Mouse (Mus musculus) bone marrow, adult 2 months (tissue): ENCODE data around the gene Grcc10. TPM values are rescaled to one million over a fixed set of nuclear protein-coding genes. Genes with fewer than 3 reads are reported as not detected.

Experiments used
- H3K27ac ChIP-seq: fragments of 200-500 bp; 2 replicates; pipeline ENCODE4 v1.5.1; 2012; ENCODE audit warnings: low read depth, mild to moderate bottlenecking, control low read depth, inconsistent platforms, low read length; ENCODE audit not compliant: control insufficient read depth, poor library complexity, insufficient read depth
- H3K4me1 ChIP-seq: fragments of 200-500 bp; 2 replicates; pipeline ENCODE4 v1.6.1; 2011; ENCODE audit warnings: low read length; ENCODE audit not compliant: control insufficient read depth, insufficient read depth
- H3K4me3 ChIP-seq: fragments of 200-500 bp; replicated peaks from 2 replicates; pipeline ENCODE3; 2011; ENCODE audit warnings: mild to moderate bottlenecking, low read depth, low read length, control low read depth; ENCODE audit not compliant: control insufficient read depth
- CTCF ChIP-seq: fragments of 200-500 bp; IDR thresholded peaks from 2 replicates; pipeline ENCODE4 v1.5.1; 2011; ENCODE audit warnings: low read length, control low read depth; ENCODE audit not compliant: control insufficient read depth, insufficient read depth
- POLR2A ChIP-seq: fragments of 200-500 bp; IDR thresholded peaks from 2 replicates; pipeline ENCODE4 v1.6.1; 2011; ENCODE audit warnings: low read depth, mild to moderate bottlenecking, control low read depth, low read length, borderline replicate concordance; ENCODE audit not compliant: control insufficient read depth
- WGBS: fragments of 180-500 bp; shearing (Covaris S2); methylation state at CpG from one replicate; pipeline ENCODE4 v1.1.7; 2018; 5-methylcytosine and 5-hydroxymethylcytosine counted together
- polyA plus RNA-seq: library from polyadenylated mRNA; stranded (reverse); fragments of >200 nt; gene quantifications from 2 replicates; pipeline ENCODE4 v1.2.4, GENCODE M21; 2011; ENCODE audit warnings: low replicate concordance; ENCODE audit not compliant: missing spikeins, insufficient read depth, insufficient read length

The Grcc10 gene
- polyA plus RNA-seq, 1 experiment = 208 TPM

DNA sequence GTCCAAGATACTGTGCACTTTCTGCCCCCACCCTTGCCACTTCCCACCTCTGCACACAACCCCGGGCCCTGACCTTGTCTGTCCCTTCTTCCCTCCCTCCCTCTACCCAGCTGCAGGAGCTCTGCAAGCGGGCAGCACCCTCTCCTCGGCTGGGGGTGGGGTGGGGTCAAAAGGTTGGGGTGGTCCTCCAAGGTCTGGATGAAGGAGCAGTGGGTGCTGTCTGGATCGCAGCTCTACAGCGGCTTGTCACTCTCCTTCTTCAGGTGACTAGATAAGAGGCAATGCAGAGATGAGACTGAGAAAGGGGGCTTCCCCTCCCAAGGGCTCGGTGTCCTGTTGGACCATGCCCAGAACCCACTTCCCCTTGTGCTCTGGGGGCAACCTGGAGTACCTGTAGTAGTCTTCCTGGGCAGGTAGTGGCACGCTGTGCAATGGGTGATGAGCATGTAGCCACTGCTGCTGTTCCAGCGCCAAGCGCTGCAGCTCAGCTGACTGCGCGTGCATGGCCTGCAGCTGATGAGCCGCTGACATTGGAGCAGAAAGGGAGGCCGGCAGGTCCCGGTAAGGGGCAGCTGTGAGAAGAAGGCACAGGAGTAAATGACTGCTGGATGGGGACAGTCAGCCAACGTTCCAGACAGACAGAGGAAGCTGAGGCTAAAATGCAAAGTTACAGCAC is 1.8 kb upstream of the Grcc10 start:
- H3K27ac ChIP-seq = no peak overlapping the region
- TF ChIP-seq POLR2A (no peak; the same call in 1 of the 2 replicates), CTCF (no peak)
- 84% methylated on average over 15 of the region's 15 CpGs for WGBS

DNA sequence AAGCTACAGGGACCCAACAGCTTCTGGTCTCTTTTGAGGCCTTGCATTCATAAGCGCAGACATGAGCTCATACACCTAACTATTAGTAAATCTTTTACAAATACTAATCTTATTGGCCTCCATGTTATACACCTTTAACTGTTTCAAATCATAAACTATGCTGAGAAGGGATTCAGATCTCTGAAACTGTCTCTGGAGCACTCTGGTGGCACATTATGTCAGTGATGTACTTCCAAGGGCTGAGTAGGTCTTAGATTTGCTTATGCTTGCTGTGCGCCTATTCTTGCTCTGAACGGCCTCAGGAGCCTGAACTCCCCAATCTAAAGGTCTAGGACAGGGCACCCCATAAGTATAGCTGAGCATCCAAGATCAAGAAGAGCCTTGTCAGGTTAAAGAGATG is 668 bp upstream of the Grcc10 start:
- Histone ChIP-seq H3K27ac (peak overlapping the region; percentile 85), H3K4me1 (peaks cover 6% of the 10 kb centered on the region), H3K4me3 (no peak overlapping the region)
- 83% methylated on average over 3 of the region's 3 CpGs for WGBS
- TF ChIP-seq POLR2A = no peak
- TF ChIP-seq CTCF = no peak

More for the DNA sequence above, 1.8 kb upstream of the Grcc10 start:
- H3K4me1 ChIP-seq = peaks cover 6% of the 10 kb centered on the region
- H3K4me3 ChIP-seq = no peak overlapping the region

DNA sequence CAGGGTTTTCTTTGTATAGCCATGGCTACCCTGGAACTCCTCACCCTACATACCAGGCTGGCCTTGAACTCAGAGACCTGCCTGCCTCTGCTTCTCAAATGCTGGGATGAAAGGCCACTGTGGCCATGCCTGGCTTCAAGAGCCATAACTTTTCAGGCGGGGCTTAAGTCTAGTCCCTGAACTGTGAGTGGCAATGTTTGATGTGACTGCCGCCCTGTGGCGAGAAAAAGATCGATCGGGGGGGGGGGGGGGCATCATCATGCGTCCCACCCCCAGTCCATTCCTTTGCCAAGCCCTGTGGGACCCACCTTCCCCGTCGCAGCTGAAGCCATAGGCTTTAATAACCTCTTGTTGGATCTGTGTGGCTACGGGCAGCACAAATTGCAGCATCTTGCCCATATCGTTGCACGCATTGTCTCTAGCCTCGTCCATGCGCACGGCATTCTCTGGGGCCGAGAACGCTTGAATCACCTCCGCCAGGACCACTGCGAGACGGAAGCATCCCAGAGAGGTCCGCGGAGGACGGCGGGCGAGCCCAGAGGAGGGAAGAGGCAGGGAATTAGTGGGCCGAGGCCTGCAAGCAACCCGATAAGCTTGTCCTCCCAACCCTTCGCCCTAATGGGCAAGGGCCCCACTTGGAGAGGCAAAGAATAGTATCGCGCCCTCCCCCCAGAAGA is 825 bp downstream of the Grcc10 start:
- H3K27ac ChIP-seq = peak overlapping the region; percentile 97
- peak; percentile 44 for TF ChIP-seq CTCF
- TF ChIP-seq POLR2A = no peak
- WGBS = 1% methylated on average over 29 of the region's 29 CpGs
- peaks cover 6% of the 10 kb centered on the region for H3K4me1 ChIP-seq
- H3K4me3 ChIP-seq = peak overlapping the region; percentile 83

DNA sequence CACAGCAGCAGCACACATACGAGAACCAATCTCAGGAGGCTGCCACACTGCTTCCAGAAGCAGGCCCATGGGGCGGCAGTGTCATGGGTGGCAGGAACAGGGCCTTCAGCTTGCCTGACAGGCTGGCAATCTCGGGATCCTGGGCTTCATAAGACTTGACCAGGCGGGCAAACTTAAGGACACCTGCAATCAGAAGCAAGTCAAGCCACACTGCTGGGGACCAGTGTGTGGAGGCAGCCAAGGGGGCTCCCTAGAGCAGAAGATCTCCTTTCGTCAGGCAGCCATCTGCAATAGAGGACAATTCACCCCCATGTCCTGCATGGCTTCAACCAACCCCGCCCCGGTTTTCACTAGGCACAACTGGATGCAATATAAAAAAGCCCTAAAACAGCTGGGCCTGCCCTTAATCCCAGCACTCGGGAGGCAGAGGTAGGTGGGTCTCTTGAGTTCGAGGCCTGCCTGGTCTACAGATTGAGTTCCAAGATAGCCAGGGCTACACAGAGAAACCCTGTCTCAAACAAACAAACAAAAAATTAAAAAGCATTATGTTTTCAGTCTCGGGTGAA is 1.9 kb downstream of the Grcc10 start:
- no peak overlapping the region for H3K4me3 ChIP-seq
- H3K27ac ChIP-seq = peak overlapping the region; percentile 55
- no peak for TF ChIP-seq POLR2A
- TF ChIP-seq CTCF = no peak
- H3K4me1 ChIP-seq = peaks cover 8% of the 10 kb centered on the region
- whole genome bisulfite sequencing = 78% methylated on average over 10 of the region's 10 CpGs

DNA sequence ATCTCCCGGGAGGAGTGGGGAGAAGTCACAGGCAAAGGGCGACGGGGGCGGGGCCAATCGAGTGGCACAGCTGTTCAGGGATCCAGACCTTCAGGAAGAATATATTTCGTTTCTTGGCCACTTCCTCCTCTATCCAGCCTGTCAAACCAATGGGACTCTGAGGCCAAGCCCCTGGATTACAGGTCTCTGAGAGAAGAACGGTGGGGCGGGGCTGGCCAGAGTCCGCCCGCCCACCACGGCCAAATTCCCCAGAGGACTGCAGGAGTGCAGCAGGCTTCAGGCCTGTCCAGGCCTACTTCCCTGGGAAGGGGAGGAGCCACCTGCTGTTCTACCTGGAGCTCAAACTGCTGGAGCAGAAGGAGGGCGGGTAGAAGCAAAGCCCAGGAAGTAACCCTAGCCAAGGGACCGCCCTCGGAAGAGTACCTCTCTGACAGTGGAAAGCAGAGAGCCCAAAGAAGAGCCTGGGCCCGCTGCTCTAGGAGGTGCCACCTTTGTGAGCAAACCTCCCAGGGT is 2.6 kb downstream of the Grcc10 start, which contains the start of gene Ptpn6:
Gene Ptpn6 (minus strand): TSS at position 204 of the 513 bp plus-strand sequence.
- peak within 1 kb of the TSS; percentile 55 for H3K27ac ChIP-seq
- H3K4me1 ChIP-seq = peaks cover 8% of the 10 kb centered on the region
- H3K4me3 ChIP-seq = peak within 1 kb of the TSS; percentile 31
- WGBS = 12% methylated on average over 15 of the region's 15 CpGs
- no peak for TF ChIP-seq POLR2A
- TF ChIP-seq CTCF = no peak

DNA sequence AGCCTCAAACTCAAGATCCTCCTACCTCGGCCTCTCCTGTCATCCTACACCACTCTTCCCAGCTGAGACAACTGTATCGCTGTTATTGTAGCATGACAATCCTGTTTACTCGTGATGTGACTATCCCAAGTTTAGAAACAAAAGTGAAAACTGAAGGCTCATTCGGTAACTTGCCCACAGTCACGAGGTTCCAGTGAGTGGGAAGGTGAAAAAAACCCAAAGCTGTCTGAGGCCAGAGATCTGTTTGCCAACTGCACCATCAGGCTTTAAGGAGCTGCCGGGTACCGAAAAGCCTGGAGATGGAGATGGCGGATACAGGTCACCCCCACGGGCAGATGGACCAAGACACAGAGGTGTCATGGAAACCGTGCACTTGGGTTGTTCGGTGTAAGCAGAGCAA is 4.1 kb downstream of the Grcc10 start:
- Histone ChIP-seq H3K4me3 (no peak overlapping the region), H3K4me1 (peaks cover 11% of the 10 kb centered on the region), H3K27ac (no peak overlapping the region)
- 85% methylated on average over 11 of the region's 11 CpGs for WGBS
- no peak for TF ChIP-seq POLR2A
- no peak for TF ChIP-seq CTCF

DNA sequence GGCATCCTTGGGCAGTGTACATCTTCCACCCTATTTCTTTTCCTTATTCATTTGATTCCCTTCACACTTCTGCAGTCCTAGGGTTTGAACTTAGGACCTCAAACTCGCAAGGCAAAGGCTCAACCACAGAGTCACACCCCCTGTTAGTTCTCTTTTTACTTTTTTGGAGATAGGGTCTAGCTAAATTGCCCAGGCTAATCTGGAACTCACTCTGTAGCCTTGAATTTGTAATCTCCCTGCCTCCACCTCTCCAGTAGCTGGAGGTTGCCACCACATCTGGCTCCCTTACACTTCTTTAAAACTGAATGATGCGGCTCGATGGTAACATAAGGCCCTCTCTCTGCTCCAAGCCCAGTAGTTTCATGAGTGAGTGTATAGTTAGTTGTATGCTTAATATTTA is 6.8 kb downstream of the Grcc10 start:
- no peak for TF ChIP-seq POLR2A
- no peak for TF ChIP-seq CTCF
- WGBS = 59% methylated on average over 3 of the region's 3 CpGs
- peaks cover 10% of the 10 kb centered on the region for H3K4me1 ChIP-seq

More for the DNA sequence above, 6.8 kb downstream of the Grcc10 start:
- H3K27ac ChIP-seq = no peak overlapping the region
- no peak overlapping the region for H3K4me3 ChIP-seq
